Mouse (Mus musculus) C2C12 (cell line): ENCODE results near the gene Atxn1.

Source experiments
- CTCF ChIP-seq: IDR thresholded peaks from one replicate; pipeline ENCODE4 v1.5.1; 2011; ENCODE audit not compliant: control insufficient read depth, insufficient read depth, insufficient read length
- MAX ChIP-seq: IDR thresholded peaks from one replicate; pipeline ENCODE4 v1.6.1; 2011; ENCODE audit warnings: mild to moderate bottlenecking, control low read depth
- USF1 ChIP-seq: IDR thresholded peaks from one replicate; pipeline ENCODE4 v1.6.1; 2011; ENCODE audit warnings: low read depth, mild to moderate bottlenecking, control low read depth, moderate library complexity

DNA sequence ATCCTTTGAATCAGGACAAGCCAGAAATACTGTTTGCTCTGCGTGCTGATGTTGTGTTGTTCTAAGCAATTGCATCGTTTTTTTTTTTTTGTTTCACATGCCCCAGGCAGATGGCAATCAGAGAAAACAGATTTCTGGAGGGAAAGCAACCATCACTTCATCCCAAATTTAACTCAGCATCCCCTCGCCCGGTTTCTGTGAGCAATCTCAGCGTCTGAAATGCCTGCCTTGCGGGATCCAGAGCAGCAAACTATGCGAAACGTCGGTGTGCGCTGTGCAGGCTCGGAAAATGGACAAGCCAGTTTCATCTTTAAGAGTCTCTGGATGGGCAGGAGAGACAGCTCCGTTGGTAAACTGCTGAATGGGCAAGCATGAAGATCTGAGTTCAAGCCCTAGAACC lies 45.3 kb upstream of the Atxn1 start:
- TF ChIP-seq CTCF (no peak), USF1 (no peak), MAX (no peak)
